Mouse (Mus musculus): ENCODE data around the gene Frat1. TPM values are rescaled to one million over a fixed set of nuclear protein-coding genes. Genes with fewer than 3 reads are reported as not detected.

The Frat1 gene
- polyA plus RNA-seq, 1 experiment from 2014 or later: 15.4 TPM

- DNase-seq (ENCODE audit: low spot score) (no peak), ATAC-seq (replicated peaks; ENCODE audit: low FRiP score, low TSS enrichment, low read depth) (no peak)
- no peak overlapping the region for H3K4me2 ChIP-seq (ENCODE audit: low read length)
- no peak overlapping the region for H3K4me3 ChIP-seq (ENCODE audit: low read depth, low read length)
- WGBS: 92% methylated on average over 14 of the region's 14 CpGs
- H3K4me1 ChIP-seq (replicated peaks; ENCODE audit: control insufficient read depth, insufficient read depth, low read length): no peaks in the 10 kb centered on the region
- H3K27me3 ChIP-seq (replicated peaks; ENCODE audit: control insufficient read depth, insufficient read depth, low read length): no peaks in the 10 kb centered on the region
- no peaks in the 10 kb centered on the region for H3K9me3 ChIP-seq (ENCODE audit: control insufficient read depth, low read length)
- H3K9ac ChIP-seq (ENCODE audit: low read length): no peak overlapping the region
- H3K27ac ChIP-seq (ENCODE audit: low read depth): no peak overlapping the region
- H3K36me3 ChIP-seq (ENCODE audit: control insufficient read depth, insufficient read depth, low read length): peaks cover 75% of the 10 kb centered on the region
These were observed 44.6 kb downstream of the Frat1 start for GRCm38 (mm10) chr19:41874356-41874755.

- peaks cover 66% of the 10 kb centered on the region for H3K36me3 ChIP-seq (ENCODE audit: control insufficient read depth, insufficient read depth, low read length)
- no peak overlapping the region for H3K4me2 ChIP-seq (ENCODE audit: low read length)
- no peak overlapping the region for H3K9ac ChIP-seq (ENCODE audit: low read length)
- DNase-seq (ENCODE audit: low spot score) (no peak), ATAC-seq (replicated peaks; ENCODE audit: low FRiP score, low TSS enrichment, low read depth) (no peak)
- H3K9me3 ChIP-seq (ENCODE audit: control insufficient read depth, low read length): no peaks in the 10 kb centered on the region
- no peaks in the 10 kb centered on the region for H3K27me3 ChIP-seq (replicated peaks; ENCODE audit: control insufficient read depth, insufficient read depth, low read length)
- no peak overlapping the region for H3K27ac ChIP-seq (ENCODE audit: low read depth)
- WGBS: 96% methylated on average over 4 of the region's 4 CpGs
- H3K4me3 ChIP-seq (ENCODE audit: low read depth, low read length): no peak overlapping the region
- H3K4me1 ChIP-seq (replicated peaks; ENCODE audit: control insufficient read depth, insufficient read depth, low read length): no peaks in the 10 kb centered on the region
These were observed 52.1 kb downstream of the Frat1 start for GRCm38 (mm10) chr19:41881842-41882241.

Other genes with a start within 250 kb of the Frat1 start
- gene Gm340, start 247.6 kb upstream of the Frat1 start, polyA plus RNA-seq (2014; fragmentation: Nextera tagmentation; extraction: Ambion mirVana): 4.3 and 4.8 TPM in 2 replicates
- gene Slit1, start 86.3 kb upstream of the Frat1 start, polyA plus RNA-seq (2014; fragmentation: Nextera tagmentation; extraction: Ambion mirVana): 0.77 and 1.0 TPM in 2 replicates
- 25.5 and 29.0 TPM in 2 replicates for gene Arhgap19, start 27.9 kb upstream of the Frat1 start, polyA plus RNA-seq (2014; fragmentation: Nextera tagmentation; extraction: Ambion mirVana)
- 6.4 and 6.5 TPM in 2 replicates for gene Frat2, start 18.2 kb downstream of the Frat1 start, polyA plus RNA-seq (2014; fragmentation: Nextera tagmentation; extraction: Ambion mirVana)
- 16.2 and 16.3 TPM in 2 replicates for gene Rrp12, start 66.2 kb downstream of the Frat1 start, polyA plus RNA-seq (2014; fragmentation: Nextera tagmentation; extraction: Ambion mirVana)
- 819 and 835 TPM in 2 replicates for gene Pgam1, start 82.0 kb downstream of the Frat1 start, polyA plus RNA-seq (2014; fragmentation: Nextera tagmentation; extraction: Ambion mirVana)
- gene Exosc1, start 103.5 kb downstream of the Frat1 start, polyA plus RNA-seq (2014; fragmentation: Nextera tagmentation; extraction: Ambion mirVana): 84.7 and 88.0 TPM in 2 replicates
- gene Zdhhc16, start 103.5 kb downstream of the Frat1 start, polyA plus RNA-seq (2014; fragmentation: Nextera tagmentation; extraction: Ambion mirVana): 69.2 and 76.6 TPM in 2 replicates
- 36.3 and 41.0 TPM in 2 replicates for gene Mms19, start 151.2 kb downstream of the Frat1 start, polyA plus RNA-seq (2014; fragmentation: Nextera tagmentation; extraction: Ambion mirVana)
- gene Ubtd1, start 151.8 kb downstream of the Frat1 start, polyA plus RNA-seq (2014; fragmentation: Nextera tagmentation; extraction: Ambion mirVana): 9.1 and 9.9 TPM in 2 replicates
- 0.27 and 0.32 TPM in 2 replicates for gene Ankrd2, start 206.0 kb downstream of the Frat1 start, polyA plus RNA-seq (2014; fragmentation: Nextera tagmentation; extraction: Ambion mirVana)
- 1.4 and 1.7 TPM in 2 replicates for gene Hoga1, start 215.6 kb downstream of the Frat1 start, polyA plus RNA-seq (2014; fragmentation: Nextera tagmentation; extraction: Ambion mirVana)
- 0.13 TPM in 1 of 2 replicates, not detected in the other for gene 4933411K16Rik, start 222.3 kb downstream of the Frat1 start, polyA plus RNA-seq (2014; fragmentation: Nextera tagmentation; extraction: Ambion mirVana)